Mouse (Mus musculus): Measurements from ENCODE around the gene Pole4. TPM values are rescaled to one million over a fixed set of nuclear protein-coding genes. Genes with fewer than 3 reads are reported as not detected.

Gene Pole4
- 87.5 and 108 TPM in 2 replicates for total RNA-seq (2015)
- 42.6 and 48.6 TPM in 2 replicates for total RNA-seq (2017)

- no peak for ATAC-seq (replicated peaks; ENCODE audit: poor library complexity)
These were observed at the start of gene Pole4 for GRCm38 (mm10) chr6:82705221-82705620. Gene Pole4 (minus strand): TSS chr6:82705365.

GRCm38 (mm10) chr6:82754769-82755168, 49.6 kb upstream of the Pole4 start:
- no peak for ATAC-seq (replicated peaks; ENCODE audit: poor library complexity)

GRCm38 (mm10) chr6:82753638-82754361, 48.6 kb upstream of the Pole4 start:
- peak; percentile 71 for ATAC-seq (replicated peaks; ENCODE audit: poor library complexity)

GRCm38 (mm10) chr6:82753061-82753460, 47.9 kb upstream of the Pole4 start:
- ATAC-seq (replicated peaks; ENCODE audit: poor library complexity) = no peak

- no peak for ATAC-seq (replicated peaks; ENCODE audit: poor library complexity)
These were observed 46.6 kb upstream of the Pole4 start for GRCm38 (mm10) chr6:82751791-82752190.

GRCm38 (mm10) chr6:82751031-82751430, 45.9 kb upstream of the Pole4 start:
- ATAC-seq (replicated peaks; ENCODE audit: poor library complexity) = no peak

- ATAC-seq (replicated peaks; ENCODE audit: poor library complexity) = peak; percentile 32; the same call in 1 of the 2 replicates
These were observed 44.9 kb upstream of the Pole4 start for GRCm38 (mm10) chr6:82750063-82750462.

GRCm38 (mm10) chr6:82748106-82748672, 43.0 kb upstream of the Pole4 start:
- no peak for ATAC-seq (replicated peaks; ENCODE audit: poor library complexity)

GRCm38 (mm10) chr6:82747085-82747484, 41.9 kb upstream of the Pole4 start:
- ATAC-seq (replicated peaks; ENCODE audit: poor library complexity) = no peak

GRCm38 (mm10) chr6:82744553-82744952, 39.4 kb upstream of the Pole4 start:
- ATAC-seq (replicated peaks; ENCODE audit: poor library complexity) = no peak

- ATAC-seq (replicated peaks; ENCODE audit: poor library complexity) = peak; percentile 60
These were observed 36.3 kb upstream of the Pole4 start for GRCm38 (mm10) chr6:82741518-82741880.

- ATAC-seq (replicated peaks; ENCODE audit: poor library complexity) = peak; percentile 32; the same call in 1 of the 2 replicates
These were observed 35.8 kb upstream of the Pole4 start for GRCm38 (mm10) chr6:82740868-82741517.

- peak; percentile 76 for ATAC-seq (replicated peaks; ENCODE audit: poor library complexity)
These were observed 35.1 kb upstream of the Pole4 start for GRCm38 (mm10) chr6:82740269-82740668.

- no peak for ATAC-seq (replicated peaks; ENCODE audit: poor library complexity)
These were observed 32.7 kb upstream of the Pole4 start for GRCm38 (mm10) chr6:82737634-82738540.

- no peak for ATAC-seq (replicated peaks; ENCODE audit: poor library complexity)
These were observed 31.7 kb upstream of the Pole4 start for GRCm38 (mm10) chr6:82736626-82737600.

- ATAC-seq (replicated peaks; ENCODE audit: poor library complexity) = no peak
These were observed 30.2 kb upstream of the Pole4 start for GRCm38 (mm10) chr6:82735347-82735746.

- ATAC-seq (replicated peaks; ENCODE audit: poor library complexity) = no peak
These were observed 23.5 kb upstream of the Pole4 start for GRCm38 (mm10) chr6:82728635-82729034.

- ATAC-seq (replicated peaks; ENCODE audit: poor library complexity) = no peak
These were observed 22.0 kb upstream of the Pole4 start for GRCm38 (mm10) chr6:82727206-82727605.

- no peak for ATAC-seq (replicated peaks; ENCODE audit: poor library complexity)
These were observed 18.2 kb upstream of the Pole4 start for GRCm38 (mm10) chr6:82723321-82723720.

GRCm38 (mm10) chr6:82716126-82716525, 11.0 kb upstream of the Pole4 start:
- ATAC-seq (replicated peaks; ENCODE audit: poor library complexity) = no peak

Data from megakaryocyte progenitor cell, adult 5-6 weeks (primary cell).